Mouse (Mus musculus): Measurements from ENCODE around the gene Otog. TPM values are rescaled to one million over a fixed set of nuclear protein-coding genes. Genes with fewer than 3 reads are reported as not detected.

Gene Otog
- polyA plus RNA-seq, 1 experiment from 2014 or later = 0.56 TPM

GRCm38 (mm10) chr7:46285161-46285839 is 44.5 kb downstream of the Otog start:
- Histone ChIP-seq H3K4me3 (no peak overlapping the region), H3K27me3 (0 out of 2 replicates have a peak, but pooled peaks cover 4% of the 10 kb centered on the region), H3K36me3 (no peaks in the 10 kb centered on the region), H3K9me3 (no peaks in the 10 kb centered on the region), H3K4me1 (no peaks in the 10 kb centered on the region), H3K4me2 (replicated peaks) (no peak overlapping the region), H3K9ac (no peak overlapping the region), H3K27ac (no peak overlapping the region)
- 81% methylated on average over 12 of the region's 12 CpGs for WGBS
- ATAC-seq (ENCODE audit: low FRiP score, low read depth) = no peak

DNA sequence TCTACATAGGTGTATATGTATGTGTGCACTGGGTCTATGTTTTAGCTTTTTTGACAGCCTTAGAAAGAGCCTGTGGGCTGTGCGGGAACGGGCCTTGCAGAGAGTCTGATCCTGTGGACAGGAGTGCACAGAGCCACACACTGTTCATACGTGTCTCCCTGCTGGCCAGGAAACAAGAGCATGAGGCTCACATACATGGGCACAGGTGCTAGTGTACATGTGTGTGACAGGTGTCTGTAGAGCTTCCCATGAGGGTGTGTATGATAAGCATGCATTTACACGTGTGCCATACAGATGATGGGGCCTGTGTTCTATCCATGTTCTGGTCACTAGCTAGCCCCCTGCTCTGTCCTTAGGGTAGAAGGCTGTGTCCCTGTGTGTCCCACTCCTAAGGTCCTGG is 45.6 kb downstream of the Otog start:
- ATAC-seq (ENCODE audit: low FRiP score, low read depth) = no peak
- 86% methylated on average over 4 of the region's 4 CpGs for WGBS
- H3K27me3 ChIP-seq = no peaks in the 10 kb centered on the region
- no peak overlapping the region for H3K9ac ChIP-seq
- H3K9me3 ChIP-seq = no peaks in the 10 kb centered on the region
- H3K27ac ChIP-seq = no peak overlapping the region
- H3K4me2 ChIP-seq (replicated peaks) = no peak overlapping the region
- H3K4me1 ChIP-seq = no peaks in the 10 kb centered on the region
- no peak overlapping the region for H3K4me3 ChIP-seq
- H3K36me3 ChIP-seq = no peaks in the 10 kb centered on the region

- 21% methylated on average over 8 of the region's 8 CpGs for WGBS
- H3K4me3 ChIP-seq = no peak overlapping the region
- H3K9me3 ChIP-seq = no peaks in the 10 kb centered on the region
- H3K4me1 ChIP-seq = no peaks in the 10 kb centered on the region
- no peaks in the 10 kb centered on the region for H3K36me3 ChIP-seq
- H3K4me2 ChIP-seq (replicated peaks) = no peak overlapping the region
- H3K9ac ChIP-seq = no peak overlapping the region
- no peak overlapping the region for H3K27ac ChIP-seq
- H3K27me3 ChIP-seq = no peaks in the 10 kb centered on the region
- no peak for ATAC-seq (ENCODE audit: low FRiP score, low read depth)
Observed at GRCm38 (mm10) chr7:46287051-46287450, 46.3 kb downstream of the Otog start.

DNA sequence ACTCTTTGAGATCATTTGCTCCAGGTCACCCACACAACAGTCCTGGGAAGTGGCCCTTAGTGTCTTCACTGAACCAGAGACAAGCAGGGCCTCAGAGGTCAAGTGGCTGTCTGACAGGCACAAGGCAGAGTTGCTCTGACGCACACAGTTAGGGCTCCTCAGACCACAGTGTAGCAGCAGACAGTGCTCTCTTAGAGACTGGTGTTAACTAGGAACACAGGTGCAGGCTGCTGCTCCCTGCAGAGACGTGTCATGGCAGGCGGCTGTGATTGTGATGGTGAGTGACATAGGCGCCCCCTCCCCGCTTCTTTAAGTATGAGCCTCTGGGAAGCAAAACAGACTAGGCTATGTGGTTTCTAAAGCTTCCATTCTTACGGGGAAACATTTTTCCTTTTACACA is 55.5 kb downstream of the Otog start:
- Histone ChIP-seq H3K4me1 (no peaks in the 10 kb centered on the region), H3K4me2 (replicated peaks) (no peak overlapping the region), H3K27ac (no peak overlapping the region), H3K27me3 (no peaks in the 10 kb centered on the region), H3K9ac (no peak overlapping the region), H3K9me3 (no peaks in the 10 kb centered on the region), H3K36me3 (no peaks in the 10 kb centered on the region), H3K4me3 (no peak overlapping the region)
- ATAC-seq (ENCODE audit: low FRiP score, low read depth) = no peak
- whole genome bisulfite sequencing = 34% methylated on average over 6 of the region's 6 CpGs

- no peak overlapping the region for H3K27ac ChIP-seq
- no peak for ATAC-seq (ENCODE audit: low FRiP score, low read depth)
- H3K4me2 ChIP-seq (replicated peaks) = no peak overlapping the region
- H3K9ac ChIP-seq = no peak overlapping the region
- H3K27me3 ChIP-seq = no peaks in the 10 kb centered on the region
- no peaks in the 10 kb centered on the region for H3K4me1 ChIP-seq
- H3K4me3 ChIP-seq = no peak overlapping the region
- H3K36me3 ChIP-seq = no peaks in the 10 kb centered on the region
- no peaks in the 10 kb centered on the region for H3K9me3 ChIP-seq
- WGBS = 80% methylated on average over 12 of the region's 12 CpGs
Observed at GRCm38 (mm10) chr7:46301031-46301632, 60.3 kb downstream of the Otog start.

DNA sequence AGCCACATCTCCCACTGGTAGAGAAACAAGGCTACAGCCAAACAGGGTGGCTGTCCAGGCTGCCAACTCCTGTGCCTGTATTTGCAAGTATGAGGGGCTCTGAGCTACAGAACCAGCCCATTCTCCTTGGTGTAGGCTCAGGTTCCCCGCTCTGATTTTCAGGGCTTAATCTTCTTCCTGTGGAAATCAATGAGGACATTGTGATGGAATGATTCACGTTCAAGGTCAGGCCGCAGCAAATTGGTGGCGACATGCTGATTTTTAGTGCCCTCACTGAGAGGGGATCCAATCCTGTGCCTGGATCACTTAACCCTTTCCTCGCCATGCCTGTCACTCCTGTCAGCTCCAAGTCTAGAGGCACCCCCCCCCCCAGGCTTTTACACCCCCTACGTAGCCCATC is 72.7 kb downstream of the Otog start:
- Histone ChIP-seq H3K4me1 (peaks cover 10% of the 10 kb centered on the region), H3K9ac (no peak overlapping the region), H3K27me3 (no peaks in the 10 kb centered on the region), H3K9me3 (no peaks in the 10 kb centered on the region), H3K4me2 (replicated peaks) (no peak overlapping the region), H3K27ac (no peak overlapping the region), H3K4me3 (no peak overlapping the region), H3K36me3 (no peaks in the 10 kb centered on the region)
- WGBS = 26% methylated on average over 6 of the region's 6 CpGs
- no peak for ATAC-seq (ENCODE audit: low FRiP score, low read depth)

DNA sequence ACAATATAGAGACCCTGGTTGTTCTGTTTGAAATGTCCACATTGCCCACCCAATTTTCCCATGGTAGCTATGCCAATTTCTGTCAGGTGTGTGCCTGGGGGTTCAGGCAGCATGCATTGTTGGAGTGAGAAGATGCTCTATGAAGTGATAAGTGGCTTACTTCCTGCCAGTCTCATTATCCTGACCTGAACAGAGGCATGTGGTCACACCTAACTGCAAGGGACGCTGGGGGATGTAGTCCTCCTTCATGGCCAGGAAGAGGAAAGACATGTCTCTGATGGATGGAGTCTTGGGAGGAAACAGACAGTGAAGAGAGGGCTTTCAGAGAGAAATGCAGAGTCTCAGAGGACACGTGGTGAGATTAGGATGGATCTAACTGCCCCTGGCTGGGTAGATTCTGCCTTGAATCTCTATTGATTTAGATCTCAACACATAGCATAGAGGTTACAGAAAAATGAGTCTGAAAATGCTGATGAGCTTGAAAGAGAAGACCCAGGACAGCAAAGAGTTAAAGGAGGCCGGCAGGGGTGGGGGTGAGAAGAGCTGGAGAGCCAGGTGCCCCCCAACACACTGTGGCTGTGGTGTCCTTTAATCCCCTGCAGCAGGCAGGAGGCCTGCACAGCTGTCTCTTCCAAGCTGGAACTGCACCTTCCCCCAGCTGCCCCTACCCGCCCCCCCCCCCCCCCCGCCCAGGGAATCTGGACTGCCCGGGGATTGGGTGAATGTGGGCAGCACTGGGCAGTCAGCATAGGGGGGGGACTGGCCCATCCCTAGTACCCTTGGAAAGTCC is 73.6 kb downstream of the Otog start:
- H3K9me3 ChIP-seq = no peaks in the 10 kb centered on the region
- 29% methylated on average over 3 of the region's 6 CpGs for WGBS
- no peak for ATAC-seq (ENCODE audit: low FRiP score, low read depth)
- no peaks in the 10 kb centered on the region for H3K36me3 ChIP-seq
- H3K4me2 ChIP-seq (replicated peaks) = no peak overlapping the region
- H3K27me3 ChIP-seq = no peaks in the 10 kb centered on the region
- H3K27ac ChIP-seq = no peak overlapping the region
- H3K4me3 ChIP-seq = no peak overlapping the region
- peaks cover 10% of the 10 kb centered on the region for H3K4me1 ChIP-seq
- no peak overlapping the region for H3K9ac ChIP-seq

DNA sequence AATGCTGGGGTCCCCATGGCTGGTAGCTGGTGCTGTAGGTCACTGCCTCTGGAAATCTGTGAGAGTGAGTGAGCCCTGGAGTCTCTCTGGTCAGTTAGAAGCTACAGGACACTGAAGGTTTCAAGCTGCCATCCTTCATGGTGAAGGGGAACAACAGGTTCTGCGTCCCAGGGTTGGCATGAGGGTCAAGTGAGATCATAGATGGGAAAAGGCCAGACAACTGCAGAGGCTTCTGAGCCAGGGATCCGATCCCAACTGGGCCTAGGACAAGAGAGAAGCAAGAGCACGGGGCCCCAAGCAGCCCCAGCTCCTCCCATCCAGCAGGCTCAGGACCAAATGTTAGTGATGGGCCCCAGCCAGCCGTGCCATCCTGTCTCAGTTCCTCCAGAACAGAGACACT is 74.9 kb downstream of the Otog start:
- 62% methylated on average over 4 of the region's 4 CpGs for WGBS
- ATAC-seq (ENCODE audit: low FRiP score, low read depth) = no peak
- Histone ChIP-seq H3K27ac (no peak overlapping the region; the same call in 1 of the 2 replicates), H3K9ac (no peak overlapping the region), H3K4me1 (peaks cover 10% of the 10 kb centered on the region), H3K36me3 (no peaks in the 10 kb centered on the region), H3K4me3 (no peak overlapping the region), H3K27me3 (no peaks in the 10 kb centered on the region), H3K9me3 (no peaks in the 10 kb centered on the region), H3K4me2 (replicated peaks) (no peak overlapping the region)

DNA sequence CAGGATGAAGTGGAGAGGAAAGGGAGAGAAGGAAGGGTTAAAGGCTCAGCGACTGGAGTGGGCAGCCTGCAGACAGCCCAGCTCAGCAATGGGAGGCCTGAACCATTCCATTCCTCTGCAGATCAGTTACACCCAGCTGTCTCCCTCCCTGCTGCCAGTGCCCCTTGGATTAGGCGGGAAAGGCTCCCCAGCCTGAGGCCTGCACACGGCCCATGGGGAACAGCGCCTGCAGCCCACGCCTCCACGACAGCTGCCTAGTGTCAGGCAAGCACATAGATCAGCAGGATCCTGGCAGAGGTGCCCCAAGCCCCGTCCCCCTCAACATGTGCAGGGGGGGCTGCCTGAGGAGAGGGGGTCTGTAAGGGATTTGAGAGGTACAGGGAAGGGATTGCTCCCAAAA is 76.2 kb downstream of the Otog start:
- Histone ChIP-seq H3K27ac (no peak overlapping the region), H3K9me3 (no peaks in the 10 kb centered on the region), H3K36me3 (no peaks in the 10 kb centered on the region), H3K4me1 (peaks cover 10% of the 10 kb centered on the region), H3K4me3 (no peak overlapping the region), H3K27me3 (no peaks in the 10 kb centered on the region), H3K9ac (no peak overlapping the region), H3K4me2 (replicated peaks) (no peak overlapping the region)
- peak; percentile 84 for ATAC-seq (ENCODE audit: low FRiP score, low read depth)
- WGBS = 14% methylated on average over 7 of the region's 7 CpGs

- H3K4me2 ChIP-seq (replicated peaks) = no peak overlapping the region
- WGBS = 81% methylated on average over 3 of the region's 3 CpGs
- H3K36me3 ChIP-seq = no peaks in the 10 kb centered on the region
- H3K4me3 ChIP-seq = no peak overlapping the region
- no peak overlapping the region for H3K9ac ChIP-seq
- no peak overlapping the region for H3K27ac ChIP-seq
- ATAC-seq (ENCODE audit: low FRiP score, low read depth) = no peak
- H3K4me1 ChIP-seq = peaks cover 7% of the 10 kb centered on the region
- no peaks in the 10 kb centered on the region for H3K9me3 ChIP-seq
- H3K27me3 ChIP-seq = peaks cover 1% of the 10 kb centered on the region; the same call in 1 of the 2 replicates
Observed at GRCm38 (mm10) chr7:46321242-46321641, 80.5 kb downstream of the Otog start.

GRCm38 (mm10) chr7:46327896-46328295 is 87.1 kb downstream of the Otog start:
- ATAC-seq (ENCODE audit: low FRiP score, low read depth) = no peak
- 58% methylated on average over 4 of the region's 4 CpGs for WGBS
- peaks cover 3% of the 10 kb centered on the region; the same call in 1 of the 2 replicates for H3K27me3 ChIP-seq

GRCm38 (mm10) chr7:46337397-46337796 is 96.6 kb downstream of the Otog start:
- H3K4me3 ChIP-seq = no peak overlapping the region
- H3K27me3 ChIP-seq = no peaks in the 10 kb centered on the region
- 79% methylated on average over 9 of the region's 9 CpGs for WGBS
- no peak for ATAC-seq (ENCODE audit: low FRiP score, low read depth)
- H3K27ac ChIP-seq = no peak overlapping the region
- no peaks in the 10 kb centered on the region for H3K9me3 ChIP-seq
- no peaks in the 10 kb centered on the region for H3K36me3 ChIP-seq
- H3K4me2 ChIP-seq (replicated peaks) = no peak overlapping the region
- peaks cover 6% of the 10 kb centered on the region for H3K4me1 ChIP-seq
- no peak overlapping the region for H3K9ac ChIP-seq

More at GRCm38 (mm10) chr7:46327896-46328295, 87.1 kb downstream of the Otog start:
- Histone ChIP-seq H3K4me1 (no peaks in the 10 kb centered on the region), H3K27ac (no peak overlapping the region), H3K4me2 (replicated peaks) (no peak overlapping the region), H3K36me3 (no peaks in the 10 kb centered on the region), H3K9ac (no peak overlapping the region), H3K4me3 (no peak overlapping the region), H3K9me3 (peaks cover 3% of the 10 kb centered on the region; the same call in 1 of the 2 replicates)
